Mouse (Mus musculus): ENCODE results near the gene Crmp1. TPM values are rescaled to one million over a fixed set of nuclear protein-coding genes. Genes with fewer than 3 reads are reported as not detected.

Gene Crmp1
- under 1 TPM; 0.18 to 0.56 TPM for total RNA-seq (2021)
- long read RNA-seq, experiment 1, partial matches to known transcripts, result 0 of 2 reads
- long read RNA-seq, experiment 1, other reads (novel, unspliced or antisense), result 0 of 2 reads
- long read RNA-seq, experiment 2, result 0 reads

- intact Hi-C loops (cut with DNase I), result no loop called here
- peak; percentile 42 for DNase-seq
- Histone ChIP-seq H3K4me3 (peak within 1 kb of the TSS; percentile 48), H3K27ac (no peak within 1 kb of the TSS)
- TF ChIP-seq CTCF (IDR thresholded peaks at IDR 0.05), result no peak
These were observed at the start of gene Crmp1 for GRCm38 (mm10) chr5:37241651-37242151. Gene Crmp1 (plus strand): TSS chr5:37241940.

- no peak overlapping the region for H3K27ac ChIP-seq
- H3K4me3 ChIP-seq, result no peak overlapping the region
- intact Hi-C loops (cut with DNase I), result no loop called here
- DNase-seq, result no peak
- no peak for TF ChIP-seq CTCF (IDR thresholded peaks at IDR 0.05)
These were observed 45.5 kb upstream of the Crmp1 start for GRCm38 (mm10) chr5:37196196-37196595.

GRCm38 (mm10) chr5:37196666-37197250, 45.0 kb upstream of the Crmp1 start:
- no peak for DNase-seq
- no peak for TF ChIP-seq CTCF (IDR thresholded peaks at IDR 0.05)
- intact Hi-C loops (cut with DNase I), result no loop called here
- Histone ChIP-seq H3K27ac (no peak overlapping the region), H3K4me3 (no peak overlapping the region)

GRCm38 (mm10) chr5:37197423-37197822, 44.3 kb upstream of the Crmp1 start:
- no peak for TF ChIP-seq CTCF (IDR thresholded peaks at IDR 0.05)
- intact Hi-C loops (cut with DNase I), result no loop called here
- no peak for DNase-seq
- Histone ChIP-seq H3K4me3 (no peak overlapping the region), H3K27ac (no peak overlapping the region)

- no peak overlapping the region for H3K4me3 ChIP-seq
- no peak for DNase-seq
- no peak for TF ChIP-seq CTCF (IDR thresholded peaks at IDR 0.05)
- intact Hi-C loops (cut with DNase I), result no loop called here
- no peak overlapping the region for H3K27ac ChIP-seq
These were observed 43.6 kb upstream of the Crmp1 start for GRCm38 (mm10) chr5:37198011-37198688.

GRCm38 (mm10) chr5:37202285-37202684, 39.5 kb upstream of the Crmp1 start:
- DNase-seq, result no peak
- Histone ChIP-seq H3K4me3 (no peak overlapping the region), H3K27ac (no peak overlapping the region)
- no peak for TF ChIP-seq CTCF (IDR thresholded peaks at IDR 0.05)
- intact Hi-C loops (cut with DNase I), result no loop called here

GRCm38 (mm10) chr5:37204886-37205285, 36.9 kb upstream of the Crmp1 start:
- intact Hi-C loops (cut with DNase I), result no loop called here
- no peak overlapping the region for H3K4me3 ChIP-seq

GRCm38 (mm10) chr5:37205420-37205819, 36.3 kb upstream of the Crmp1 start:
- no peak for TF ChIP-seq CTCF (IDR thresholded peaks at IDR 0.05)
- intact Hi-C loops (cut with DNase I), result no loop called here
- no peak for DNase-seq
- H3K27ac ChIP-seq, result no peak overlapping the region
- no peak overlapping the region for H3K4me3 ChIP-seq

More at GRCm38 (mm10) chr5:37204886-37205285, 36.9 kb upstream of the Crmp1 start:
- TF ChIP-seq CTCF (IDR thresholded peaks at IDR 0.05), result no peak
- DNase-seq, result no peak
- H3K27ac ChIP-seq, result no peak overlapping the region

GRCm38 (mm10) chr5:37206364-37206763, 35.4 kb upstream of the Crmp1 start:
- intact Hi-C loops (cut with DNase I), result no loop called here
- DNase-seq, result no peak
- no peak for TF ChIP-seq CTCF (IDR thresholded peaks at IDR 0.05)
- H3K27ac ChIP-seq, result no peak overlapping the region
- H3K4me3 ChIP-seq, result no peak overlapping the region

GRCm38 (mm10) chr5:37212938-37213708, 28.6 kb upstream of the Crmp1 start:
- H3K4me3 ChIP-seq, result no peak overlapping the region
- no peak for DNase-seq
- intact Hi-C loops (cut with DNase I), result no loop called here
- no peak for TF ChIP-seq CTCF (IDR thresholded peaks at IDR 0.05)
- H3K27ac ChIP-seq, result no peak overlapping the region

GRCm38 (mm10) chr5:37213709-37214103, 28.0 kb upstream of the Crmp1 start:
- no peak for TF ChIP-seq CTCF (IDR thresholded peaks at IDR 0.05)
- intact Hi-C loops (cut with DNase I), result no loop called here
- no peak overlapping the region for H3K27ac ChIP-seq
- no peak for DNase-seq
- no peak overlapping the region for H3K4me3 ChIP-seq

- Histone ChIP-seq H3K27ac (no peak overlapping the region), H3K4me3 (no peak overlapping the region)
- TF ChIP-seq CTCF (IDR thresholded peaks at IDR 0.05), result no peak
- intact Hi-C loops (cut with DNase I), result no loop called here
- DNase-seq, result no peak
These were observed 27.1 kb upstream of the Crmp1 start for GRCm38 (mm10) chr5:37214614-37215013.

GRCm38 (mm10) chr5:37215276-37215675, 26.5 kb upstream of the Crmp1 start:
- no peak for TF ChIP-seq CTCF (IDR thresholded peaks at IDR 0.05)
- Histone ChIP-seq H3K4me3 (no peak overlapping the region), H3K27ac (no peak overlapping the region)
- no peak for DNase-seq
- intact Hi-C loops (cut with DNase I), result no loop called here

Data from gastrocnemius, adult 2 months (tissue).